Mouse (Mus musculus): ENCODE results near the gene Gm6525. TPM values are rescaled to one million over a fixed set of nuclear protein-coding genes. Genes with fewer than 3 reads are reported as not detected.

Gene Gm6525
- polyA plus RNA-seq, 1 experiment from 2014 or later: 0.57 TPM

DNA sequence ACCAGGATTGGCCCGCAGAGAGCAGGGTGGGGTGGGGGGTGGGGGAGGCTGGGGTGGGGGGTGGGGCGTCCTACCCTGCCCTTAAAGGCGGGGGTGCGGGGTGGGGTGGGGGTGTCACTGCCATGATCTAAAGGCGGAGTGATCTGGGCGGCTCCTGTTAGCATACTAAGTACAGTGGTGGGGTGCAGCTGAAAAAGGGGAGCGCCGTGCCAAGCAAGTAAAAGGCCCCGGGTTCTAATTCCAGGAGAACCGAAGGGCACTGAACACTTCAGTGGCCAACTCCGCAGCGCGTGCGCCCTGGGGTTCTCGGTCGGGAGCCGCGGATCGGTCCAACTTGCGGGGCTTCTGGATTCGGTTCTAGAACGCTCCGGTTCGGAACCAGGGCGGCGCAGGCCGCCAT, 18.8 kb upstream of the Gm6525 start:
- Histone ChIP-seq H3K9me3 (ENCODE audit: low read length) (no peaks in the 10 kb centered on the region), H3K27me3 (replicated peaks; ENCODE audit: insufficient read depth, low read length) (no peaks in the 10 kb centered on the region), H3K27ac (ENCODE audit: low read length) (no peak overlapping the region), H3K4me1 (ENCODE audit: insufficient read depth, low read depth, low read length) (no peaks in the 10 kb centered on the region), H3K9ac (replicated peaks; ENCODE audit: low read depth) (peak overlapping the region; percentile 26; the same call in 1 of the 2 replicates), H3K4me3 (ENCODE audit: low read depth, low read length) (peak overlapping the region; percentile 47), H3K4me2 (replicated peaks; ENCODE audit: low read depth, low read length) (peak overlapping the region; percentile 92), H3K36me3 (ENCODE audit: insufficient read depth, low read length) (no peaks in the 10 kb centered on the region)
- under 1% methylated on average over 24 of the region's 27 CpGs for whole genome bisulfite sequencing
- DNase-seq (ENCODE audit: low spot score) (no peak), ATAC-seq (0 out of 2 replicates have a peak, but pooled peaks have one; percentile 1)
- no peak for TF ChIP-seq EP300 (IDR thresholded peaks at IDR 0.05)
- TF ChIP-seq CTCF (IDR thresholded peaks at IDR 0.05): no peak

DNA sequence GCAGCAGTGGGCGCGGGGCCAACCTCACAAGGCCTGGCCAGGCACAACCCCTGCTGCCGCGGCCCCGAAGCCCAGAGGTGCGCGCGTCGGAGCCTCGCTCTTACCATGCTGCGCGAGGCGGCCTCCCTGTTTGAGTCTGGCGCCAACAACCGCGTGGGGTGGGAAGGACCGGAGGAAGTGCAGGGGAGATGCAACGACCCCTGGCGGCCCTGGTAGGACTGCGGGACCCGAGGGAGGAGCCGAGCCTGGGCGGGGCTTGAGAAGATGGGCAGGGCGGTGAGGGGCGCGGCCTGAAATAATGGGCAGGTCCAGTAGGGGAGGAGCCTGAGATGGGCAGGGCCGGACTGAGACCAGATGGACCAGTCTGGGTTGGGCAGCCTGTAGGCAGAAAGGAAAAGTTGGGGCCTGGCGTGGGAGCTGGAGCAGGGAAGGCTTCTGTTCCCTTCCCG, 18.3 kb upstream of the Gm6525 start, which contains the start of gene Mnd1:
Mnd1 (minus strand) TSS at position 229 of the 449 bp plus-strand sequence.
- Histone ChIP-seq H3K4me3 (ENCODE audit: low read depth, low read length) (peak within 1 kb of the TSS; percentile 47), H3K27ac (ENCODE audit: low read length) (no peak within 1 kb of the TSS), H3K4me2 (replicated peaks; ENCODE audit: low read depth, low read length) (peak within 1 kb of the TSS; percentile 92), H3K9ac (replicated peaks; ENCODE audit: low read depth) (peak within 1 kb of the TSS; percentile 26; the same call in 1 of the 2 replicates), H3K4me1 (ENCODE audit: insufficient read depth, low read depth, low read length) (no peaks in the 10 kb centered on the region), H3K9me3 (ENCODE audit: low read length) (no peaks in the 10 kb centered on the region), H3K27me3 (replicated peaks; ENCODE audit: insufficient read depth, low read length) (no peaks in the 10 kb centered on the region), H3K36me3 (ENCODE audit: insufficient read depth, low read length) (no peaks in the 10 kb centered on the region)
- TF ChIP-seq EP300 (IDR thresholded peaks at IDR 0.05) (no peak), CTCF (IDR thresholded peaks at IDR 0.05) (peak; percentile 99)
- ATAC-seq (peak; percentile 100), DNase-seq (ENCODE audit: low spot score) (peak; percentile 99)
- WGBS: 2% methylated on average over 29 of the region's 29 CpGs

DNA sequence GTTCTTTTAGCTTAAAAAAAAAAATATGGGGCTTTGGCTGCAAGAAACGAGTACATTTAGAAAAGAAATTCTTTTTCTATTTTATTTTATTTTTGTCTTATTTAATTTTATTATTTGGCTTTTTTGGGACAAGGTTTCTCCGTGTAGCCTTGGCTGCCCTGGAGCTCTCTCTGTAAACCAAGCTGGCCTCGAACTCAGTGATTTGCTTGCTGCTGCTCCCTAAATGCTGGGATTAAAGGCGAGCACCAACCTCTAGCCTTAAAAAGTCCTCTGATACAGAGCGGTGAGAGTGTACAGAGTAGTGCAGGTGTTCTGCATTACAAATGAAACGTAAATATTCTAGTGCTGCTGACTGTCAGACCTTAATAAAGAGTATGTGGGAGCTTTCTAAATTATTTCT, 17.8 kb upstream of the Gm6525 start:
- Histone ChIP-seq H3K4me1 (ENCODE audit: insufficient read depth, low read depth, low read length) (no peaks in the 10 kb centered on the region), H3K4me3 (ENCODE audit: low read depth, low read length) (no peak overlapping the region), H3K9ac (replicated peaks; ENCODE audit: low read depth) (no peak overlapping the region), H3K9me3 (ENCODE audit: low read length) (no peaks in the 10 kb centered on the region), H3K27ac (ENCODE audit: low read length) (no peak overlapping the region), H3K36me3 (ENCODE audit: insufficient read depth, low read length) (no peaks in the 10 kb centered on the region), H3K27me3 (replicated peaks; ENCODE audit: insufficient read depth, low read length) (no peaks in the 10 kb centered on the region), H3K4me2 (replicated peaks; ENCODE audit: low read depth, low read length) (peak overlapping the region; percentile 92; the same call in 1 of the 2 replicates)
- WGBS: 52% methylated on average over 6 of the region's 6 CpGs
- DNase-seq (ENCODE audit: low spot score) (no peak), ATAC-seq (no peak)
- TF ChIP-seq CTCF (IDR thresholded peaks at IDR 0.05): no peak
- TF ChIP-seq EP300 (IDR thresholded peaks at IDR 0.05): no peak

DNA sequence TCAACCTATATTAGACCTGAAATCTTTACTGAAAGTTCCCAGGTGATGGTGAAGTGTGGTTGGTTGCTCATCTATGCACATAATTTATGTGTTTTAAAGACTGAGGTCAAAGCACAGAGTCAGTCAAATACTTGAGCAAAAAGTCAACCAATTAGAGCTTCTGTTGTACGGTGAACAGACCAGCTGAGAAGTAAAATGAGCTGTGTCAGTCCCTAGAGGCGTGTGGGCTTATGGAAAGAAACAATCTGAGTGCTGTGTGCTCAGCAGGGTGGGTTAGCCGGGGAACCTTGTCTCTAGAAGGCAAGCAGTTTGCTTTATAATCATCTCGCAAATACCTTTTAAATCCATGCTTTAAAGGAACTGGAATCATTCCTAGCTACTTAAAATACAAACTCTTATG, 16.9 kb upstream of the Gm6525 start:
- WGBS: 61% methylated on average over 4 of the region's 4 CpGs
- Histone ChIP-seq H3K27ac (ENCODE audit: low read length) (no peak overlapping the region), H3K4me2 (replicated peaks; ENCODE audit: low read depth, low read length) (no peak overlapping the region), H3K4me1 (ENCODE audit: insufficient read depth, low read depth, low read length) (no peaks in the 10 kb centered on the region), H3K27me3 (replicated peaks; ENCODE audit: insufficient read depth, low read length) (no peaks in the 10 kb centered on the region), H3K4me3 (ENCODE audit: low read depth, low read length) (no peak overlapping the region), H3K36me3 (ENCODE audit: insufficient read depth, low read length) (no peaks in the 10 kb centered on the region), H3K9me3 (ENCODE audit: low read length) (no peaks in the 10 kb centered on the region), H3K9ac (replicated peaks; ENCODE audit: low read depth) (no peak overlapping the region)
- ATAC-seq: no peak
- no peak for TF ChIP-seq EP300 (IDR thresholded peaks at IDR 0.05)
- no peak for DNase-seq (ENCODE audit: low spot score)

DNA sequence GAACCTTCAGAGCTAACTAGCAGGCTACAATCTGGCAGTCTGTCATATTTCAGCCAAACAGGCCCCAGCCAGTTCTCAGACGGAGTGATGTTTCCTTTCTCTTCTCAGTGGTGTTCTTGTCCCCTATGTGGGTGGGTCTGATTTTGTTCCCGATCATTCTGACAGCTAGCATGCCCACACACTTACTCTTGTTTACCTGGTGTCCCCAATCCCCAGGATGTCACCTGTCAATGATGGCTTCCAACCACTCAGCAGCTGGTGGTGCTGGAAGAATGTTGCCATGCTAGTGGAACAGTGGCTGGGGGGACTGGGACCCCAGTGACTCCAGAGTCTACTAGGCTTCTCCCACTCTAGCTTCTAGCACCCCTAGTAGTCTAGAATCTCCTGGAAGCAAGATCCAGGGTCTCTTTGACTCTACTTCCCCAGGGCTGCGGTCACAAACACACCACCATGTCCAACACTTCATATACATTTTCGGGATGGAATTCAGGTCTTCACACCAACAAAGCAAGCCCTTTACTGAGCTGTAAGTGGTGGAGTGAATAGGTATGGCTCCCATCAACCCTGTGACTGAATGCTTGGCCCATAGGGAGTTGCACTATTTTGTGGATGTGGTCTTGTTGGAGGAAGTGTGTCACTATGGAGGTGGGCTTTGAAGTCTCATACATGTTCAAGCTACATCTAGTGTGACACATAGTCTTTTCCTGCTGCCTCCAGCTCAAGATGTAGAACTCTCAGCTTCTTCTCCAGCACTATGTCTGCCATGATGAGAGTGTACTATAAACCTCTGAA, 16.1 kb upstream of the Gm6525 start:
- no peak for ATAC-seq

DNA sequence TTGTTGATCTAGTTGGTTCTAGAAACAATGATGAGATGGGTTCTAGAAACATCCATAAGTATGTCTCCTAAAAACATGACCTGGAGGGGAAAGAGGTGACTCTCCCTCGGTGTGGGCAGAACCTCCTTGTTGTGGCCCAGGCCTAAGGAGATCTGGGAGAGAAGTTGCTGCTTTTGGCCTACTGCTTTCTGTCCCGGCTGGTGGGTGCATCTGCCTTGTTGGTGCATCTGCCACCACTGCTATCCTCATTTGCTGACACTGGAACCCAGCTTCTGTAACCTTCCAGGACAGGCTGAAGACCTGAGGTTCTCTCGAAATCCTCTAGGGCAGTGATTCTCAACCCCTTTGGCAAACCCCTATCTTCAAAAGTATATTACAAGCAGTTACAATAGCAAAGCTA, 8.5 kb upstream of the Gm6525 start:
- DNase-seq (ENCODE audit: low spot score) (no peak), ATAC-seq (no peak)
- TF ChIP-seq CTCF (IDR thresholded peaks at IDR 0.05) (no peak), EP300 (IDR thresholded peaks at IDR 0.05) (no peak)
- WGBS: 91% methylated on average over 3 of the region's 3 CpGs
- no peaks in the 10 kb centered on the region for H3K4me1 ChIP-seq (ENCODE audit: insufficient read depth, low read depth, low read length)
- H3K4me2 ChIP-seq (replicated peaks; ENCODE audit: low read depth, low read length): no peak overlapping the region
- H3K27me3 ChIP-seq (replicated peaks; ENCODE audit: insufficient read depth, low read length): no peaks in the 10 kb centered on the region
- H3K36me3 ChIP-seq (ENCODE audit: insufficient read depth, low read length): no peaks in the 10 kb centered on the region
- no peak overlapping the region for H3K27ac ChIP-seq (ENCODE audit: low read length)
- no peaks in the 10 kb centered on the region for H3K9me3 ChIP-seq (ENCODE audit: low read length)
- H3K9ac ChIP-seq (replicated peaks; ENCODE audit: low read depth): no peak overlapping the region
- H3K4me3 ChIP-seq (ENCODE audit: low read depth, low read length): no peak overlapping the region

More for the DNA sequence above, 16.1 kb upstream of the Gm6525 start:
- H3K27me3 ChIP-seq (replicated peaks; ENCODE audit: insufficient read depth, low read length): no peaks in the 10 kb centered on the region
- no peaks in the 10 kb centered on the region for H3K36me3 ChIP-seq (ENCODE audit: insufficient read depth, low read length)
- no peak overlapping the region for H3K27ac ChIP-seq (ENCODE audit: low read length)
- H3K4me2 ChIP-seq (replicated peaks; ENCODE audit: low read depth, low read length): no peak overlapping the region
- 91% methylated on average over 4 of the region's 4 CpGs for WGBS
- no peaks in the 10 kb centered on the region for H3K9me3 ChIP-seq (ENCODE audit: low read length)
- TF ChIP-seq EP300 (IDR thresholded peaks at IDR 0.05) (no peak), CTCF (IDR thresholded peaks at IDR 0.05) (no peak)
- no peak overlapping the region for H3K9ac ChIP-seq (replicated peaks; ENCODE audit: low read depth)
- no peaks in the 10 kb centered on the region for H3K4me1 ChIP-seq (ENCODE audit: insufficient read depth, low read depth, low read length)
- H3K4me3 ChIP-seq (ENCODE audit: low read depth, low read length): no peak overlapping the region
- no peak for DNase-seq (ENCODE audit: low spot score)

All from lung, postnatal 0 days (tissue).